Mouse (Mus musculus) megakaryocyte-erythroid progenitor cell, adult 5-6 weeks (primary cell): ENCODE measurements at regions not wholly inside any gene's neighbourhood (a gene's known extent, or its start where the extent isn't known, plus 50 kb on each side); places are given as distances from the start of the nearest gene placed in this dataset.

Experiments
- ATAC-seq: replicated peaks from 2 replicates; pipeline ENCODE4 v1.8.0; 2016; ENCODE audit warnings: mild to moderate bottlenecking, inconsistent platforms; ENCODE audit not compliant: severe bottlenecking, poor library complexity, low FRiP score, low TSS enrichment

DNA sequence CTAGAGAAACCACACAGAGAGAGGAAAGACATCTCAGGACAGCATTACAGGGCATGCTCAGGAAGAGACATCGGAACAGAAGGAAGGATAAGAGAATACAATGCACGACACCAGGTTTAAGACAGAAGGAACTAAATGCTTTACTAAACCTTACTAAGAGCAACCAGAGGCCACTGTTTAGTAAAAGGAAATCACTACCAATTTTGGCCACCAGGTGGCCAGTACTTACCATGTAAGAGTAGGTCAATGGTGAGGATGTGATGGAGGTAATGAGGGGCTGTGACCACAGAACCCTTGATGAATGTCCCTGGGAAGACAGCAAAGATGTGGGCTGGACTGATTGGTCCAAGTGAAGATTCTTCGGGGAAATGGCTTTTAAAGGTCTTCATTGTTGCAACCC is 174.9 kb downstream of the Ly86 start:
- peak; percentile 80; the same call in 1 of the 2 replicates for ATAC-seq

GRCm38 (mm10) chr13:37525097-37525726 is 180.2 kb downstream of the Ly86 start:
- ATAC-seq: no peak

DNA sequence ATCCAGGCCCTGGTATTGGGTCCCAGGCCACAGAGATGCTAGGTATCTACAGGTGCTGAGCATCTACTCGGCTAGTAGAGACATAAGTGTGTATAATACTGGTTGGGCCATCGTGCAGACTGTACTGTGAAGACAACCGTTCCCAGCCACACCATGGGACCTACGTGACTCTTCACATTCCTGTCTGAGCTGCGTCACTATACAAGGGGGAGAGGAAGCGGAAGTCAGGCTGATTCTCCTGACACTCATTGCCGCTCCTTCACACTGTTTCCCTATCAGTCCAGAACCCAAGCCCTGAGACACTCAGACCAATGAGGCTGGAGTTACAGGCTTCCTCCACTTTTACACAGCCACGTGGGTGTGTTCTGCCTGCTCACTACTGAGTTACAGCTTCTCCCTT is 181.1 kb downstream of the Ly86 start:
- ATAC-seq: no peak

GRCm38 (mm10) chr13:37528380-37528779 is 183.4 kb downstream of the Ly86 start:
- no peak for ATAC-seq

GRCm38 (mm10) chr13:37528876-37529275 is 183.9 kb downstream of the Ly86 start:
- ATAC-seq: no peak

DNA sequence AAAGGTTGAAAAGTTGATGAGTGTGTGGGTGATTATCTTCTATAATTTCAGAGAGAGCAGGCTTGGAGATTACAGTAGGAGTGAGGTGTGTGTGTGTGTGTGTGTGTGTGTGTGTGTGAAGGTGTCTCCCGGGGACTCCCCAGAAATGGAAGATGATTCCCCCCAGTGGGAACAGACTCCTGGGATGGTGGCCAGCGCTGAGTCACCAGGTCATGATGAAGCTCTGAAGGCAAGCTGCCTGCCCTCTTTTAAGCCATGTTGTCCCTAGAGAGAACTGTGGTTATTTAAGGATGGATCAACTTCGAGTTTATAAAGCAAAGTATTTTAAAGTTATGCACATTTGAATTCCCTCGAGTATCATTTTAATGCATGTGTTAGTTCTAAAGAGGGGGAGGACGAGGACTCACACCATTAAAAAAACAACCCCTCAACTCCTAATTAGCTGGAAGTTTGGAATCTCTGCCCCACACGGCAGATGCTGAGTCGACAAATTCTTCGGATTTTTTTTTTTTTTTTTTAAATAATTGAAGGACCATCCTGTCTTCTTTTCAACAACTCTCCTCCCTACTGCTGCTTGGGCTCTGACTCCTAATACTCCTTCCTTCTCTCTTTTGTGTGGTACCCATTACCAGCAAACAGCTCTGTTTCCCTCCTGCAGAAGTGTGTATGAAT is 186.6 kb downstream of the Ly86 start:
- no peak for ATAC-seq

GRCm38 (mm10) chr13:37532596-37533170 is 187.7 kb downstream of the Ly86 start:
- no peak for ATAC-seq

GRCm38 (mm10) chr13:37533851-37534250 is 188.8 kb downstream of the Ly86 start:
- no peak for ATAC-seq

GRCm38 (mm10) chr13:37537330-37537729 is 192.3 kb downstream of the Ly86 start:
- ATAC-seq: no peak

- no peak for ATAC-seq
Measured at GRCm38 (mm10) chr13:37537793-37538192, 192.8 kb downstream of the Ly86 start.

DNA sequence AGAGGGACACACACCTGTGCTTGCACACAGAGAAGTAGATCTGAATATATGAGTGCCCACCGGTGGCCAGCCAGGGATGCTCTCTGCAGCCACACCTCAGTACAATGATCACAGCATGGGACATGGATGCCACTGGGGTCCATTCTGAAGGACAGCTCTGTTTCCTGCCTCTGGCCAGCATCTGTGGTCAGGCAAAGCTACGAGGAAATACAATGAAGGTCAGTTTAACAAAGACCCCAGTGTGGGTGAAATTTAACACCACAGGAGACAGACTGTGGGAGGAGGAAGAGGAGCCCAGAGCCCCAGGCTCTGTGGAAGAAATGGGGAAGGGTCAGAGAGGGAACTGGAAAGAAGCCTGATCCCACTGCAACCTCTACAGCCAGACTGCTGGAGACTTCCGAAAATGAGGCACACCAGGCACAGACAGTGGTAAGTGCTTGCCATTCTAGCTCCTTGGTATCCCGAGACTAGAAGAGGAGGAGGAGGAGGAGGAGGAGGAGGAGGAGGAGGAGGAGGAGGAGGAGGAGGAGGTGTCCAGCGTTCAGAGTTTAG is 196.0 kb downstream of the Ly86 start:
- ATAC-seq: no peak

DNA sequence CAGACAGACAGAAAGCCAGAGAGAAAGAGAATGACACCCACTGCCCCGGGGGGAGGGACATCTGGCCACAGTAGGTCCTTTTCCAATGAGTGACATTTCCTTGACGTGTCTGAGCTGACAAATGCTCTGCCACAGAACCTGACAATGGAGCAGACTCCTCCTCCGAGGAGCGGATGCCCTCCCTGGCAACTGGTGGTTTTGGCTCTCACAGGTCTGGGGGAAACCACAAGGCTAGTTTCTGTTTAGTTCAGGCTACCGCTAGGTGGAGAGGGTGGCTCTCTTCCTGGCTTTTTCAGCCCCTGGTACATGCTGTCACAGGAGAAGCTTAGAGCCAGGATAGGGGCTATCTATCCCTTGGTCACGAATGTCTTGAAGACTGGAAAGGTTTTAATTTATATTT is 196.7 kb downstream of the Ly86 start:
- ATAC-seq: peak; percentile 92

DNA sequence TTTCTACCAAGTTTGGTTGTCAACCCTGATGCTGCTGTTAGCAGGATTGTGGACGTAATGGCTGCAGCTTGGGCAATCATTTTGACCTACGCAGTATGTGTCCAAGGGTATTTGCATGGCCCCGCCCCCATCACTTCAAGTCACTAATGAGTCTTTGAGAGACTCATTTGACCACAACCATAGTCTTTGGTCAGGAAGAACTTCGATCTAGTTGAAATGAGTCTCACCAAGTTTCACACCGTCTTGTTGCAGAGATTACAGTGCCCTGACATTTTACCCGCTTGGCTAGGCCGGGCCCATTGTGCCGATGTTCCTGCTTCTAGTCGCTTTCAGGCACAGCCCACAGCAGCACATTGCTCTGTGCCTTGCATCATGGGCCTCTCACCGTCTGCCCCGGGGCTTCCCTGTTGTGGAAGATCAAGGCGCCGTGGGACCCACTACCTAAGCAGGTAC is 197.8 kb downstream of the Ly86 start:
- no peak for ATAC-seq

- ATAC-seq: no peak
Measured at GRCm38 (mm10) chr13:37543788-37544187, 198.8 kb downstream of the Ly86 start.

GRCm38 (mm10) chr13:37544696-37545095 is 199.7 kb downstream of the Ly86 start:
- ATAC-seq: no peak

GRCm38 (mm10) chr13:37546556-37546955 is 201.5 kb downstream of the Ly86 start:
- ATAC-seq: no peak

DNA sequence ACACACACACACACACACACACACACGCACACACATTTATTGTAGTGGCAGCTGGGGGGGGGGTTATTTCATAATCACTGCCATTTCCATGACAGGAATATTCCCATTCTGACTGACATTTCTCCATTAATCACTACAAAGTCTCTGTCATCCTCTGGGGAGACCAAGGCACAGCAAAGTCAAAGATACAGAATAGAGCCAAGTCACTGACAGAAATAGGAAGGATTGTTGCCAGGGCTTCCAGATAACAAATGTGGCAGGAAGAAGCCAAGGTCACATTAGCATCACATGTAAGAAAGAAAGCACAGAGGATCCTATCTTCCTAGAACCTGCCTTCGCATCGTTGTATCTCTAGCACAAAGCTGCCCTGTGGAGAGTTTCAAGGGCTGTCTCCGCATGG is 205.6 kb downstream of the Ly86 start:
- ATAC-seq: no peak

DNA sequence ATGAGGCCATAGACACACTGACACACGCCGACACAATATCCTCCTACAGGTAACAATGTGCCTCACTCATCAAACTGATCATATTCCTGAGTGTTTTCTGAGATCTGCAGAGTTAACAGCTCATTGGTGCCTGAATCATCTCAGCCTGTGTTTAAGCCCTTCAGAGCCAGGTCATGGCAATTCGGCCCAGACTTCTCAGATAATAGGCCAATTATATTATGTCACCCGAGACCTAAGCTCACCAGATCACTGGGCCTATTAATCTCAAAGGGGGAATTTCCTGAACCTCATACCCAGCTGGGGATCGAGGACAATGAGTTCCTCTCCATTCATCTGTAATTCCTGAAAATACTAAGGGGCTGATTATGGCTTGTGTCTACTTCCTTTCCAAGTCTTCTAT is 208.4 kb downstream of the Ly86 start:
- ATAC-seq: no peak

- ATAC-seq: no peak
Measured at GRCm38 (mm10) chr13:37557183-37557582, 212.2 kb downstream of the Ly86 start.

DNA sequence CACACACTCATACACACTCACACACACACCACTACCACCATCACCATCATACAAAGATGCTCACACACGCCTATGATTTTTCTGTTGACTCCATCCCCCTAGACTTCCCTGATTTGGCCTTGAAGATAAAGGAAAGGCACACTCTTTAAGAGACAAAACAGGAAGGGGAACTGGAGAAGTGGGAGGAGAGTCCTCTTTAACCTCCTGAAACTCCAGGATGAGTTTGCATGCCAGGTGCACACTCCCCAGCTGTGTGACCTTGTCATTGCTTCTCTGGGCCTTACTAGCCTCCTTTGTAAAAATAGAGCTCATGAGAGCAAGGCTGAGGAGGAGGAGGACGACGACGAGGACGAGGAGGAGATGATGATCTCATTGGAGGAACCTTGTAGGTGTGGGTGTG is 212.8 kb downstream of the Ly86 start:
- ATAC-seq: no peak

- no peak for ATAC-seq
Measured at GRCm38 (mm10) chr13:37559056-37559455, 214.0 kb downstream of the Ly86 start.
